38 mouse cellular contexts compared by ENCODE assay signal in genomic region chr16:87573409-87573808, GRCm38 (mm10). TPM values are rescaled to one million over a fixed set of nuclear protein-coding genes. Genes with fewer than 3 reads are reported as not detected.
"Had no signal": no experiment of that assay in that cellular context is flagged by ENCODE, and none has a peak within 500 bp of the region (broad histone marks: within the 10 kb centered on the region; RNA-seq: fewer than 3 reads in every experiment).

No protein-coding gene starts in this region.

- H3K4me2 ChIP-seq: limb, embryonic 12.5 days; limb, embryonic 13.5 days; limb, embryonic 15.5 days; liver, embryonic 11.5 days; liver, embryonic 12.5 days; liver, embryonic 13.5 days; liver, embryonic 15.5 days; lung, embryonic 14.5 days; lung, embryonic 15.5 days; midbrain, embryonic 11.5 days; midbrain, embryonic 12.5 days; midbrain, embryonic 13.5 days; midbrain, embryonic 15.5 days; neural tube, embryonic 12.5 days; neural tube, embryonic 13.5 days had no signal

- H3K27me3 ChIP-seq: limb, embryonic 12.5 days; limb, embryonic 13.5 days; limb, embryonic 15.5 days; liver, embryonic 12.5 days; liver, embryonic 13.5 days; liver, embryonic 15.5 days; lung, embryonic 15.5 days; megakaryocyte, embryonic 14.5 days; midbrain, embryonic 12.5 days; midbrain, embryonic 13.5 days; midbrain, embryonic 15.5 days; neural tube, embryonic 12.5 days; neural tube, embryonic 13.5 days had no signal

- H3K27ac ChIP-seq: limb, embryonic 10.5 days; limb, embryonic 12.5 days; limb, embryonic 13.5 days; limb, embryonic 15.5 days; liver, embryonic 12.5 days; liver, embryonic 13.5 days; liver, embryonic 14.5 days; liver, embryonic 15.5 days; lung, embryonic 15.5 days; macrophage; midbrain, embryonic 10.5 days; midbrain, embryonic 12.5 days; midbrain, embryonic 13.5 days; midbrain, embryonic 15.5 days; neural tube, embryonic 12.5 days; neural tube, embryonic 13.5 days had no signal

- H3K36me3 ChIP-seq: limb, embryonic 10.5 days; limb, embryonic 12.5 days; limb, embryonic 13.5 days; limb, embryonic 15.5 days; liver, embryonic 12.5 days; liver, embryonic 13.5 days; liver, embryonic 15.5 days; lung, embryonic 15.5 days; midbrain, embryonic 10.5 days; midbrain, embryonic 12.5 days; midbrain, embryonic 13.5 days; midbrain, embryonic 15.5 days; neural tube, embryonic 12.5 days; neural tube, embryonic 13.5 days had no signal

- DNase-seq: left cerebral cortex, postnatal 4 days; liver; liver, embryonic 13.5 days; liver, postnatal 0 days; lung, adult 18-20 months; lung, adult 2 months; lung, embryonic 14.5 days; lung, postnatal 10 days; lung, postnatal 14 days; lung, postnatal 36 days; midbrain, embryonic 14.5 days had no signal

- ATAC-seq: liver, embryonic 12.5 days; liver, postnatal 0 days; lung, postnatal 0 days; midbrain, embryonic 13.5 days; midbrain, embryonic 15.5 days had no signal

- H3K4me1 ChIP-seq: limb, embryonic 12.5 days; limb, embryonic 13.5 days; liver, embryonic 12.5 days; liver, embryonic 13.5 days; liver, embryonic 15.5 days; lung, embryonic 15.5 days; midbrain, embryonic 12.5 days; midbrain, embryonic 13.5 days; midbrain, embryonic 15.5 days; neural tube, embryonic 12.5 days; neural tube, embryonic 13.5 days had no signal

- H3K9me3 ChIP-seq: limb, embryonic 10.5 days; limb, embryonic 12.5 days; limb, embryonic 13.5 days; limb, embryonic 15.5 days; liver, embryonic 12.5 days; liver, embryonic 13.5 days; liver, embryonic 15.5 days; lung, embryonic 15.5 days; midbrain, embryonic 10.5 days; midbrain, embryonic 12.5 days; midbrain, embryonic 13.5 days; midbrain, embryonic 15.5 days; neural tube, embryonic 12.5 days; neural tube, embryonic 13.5 days had no signal

- H3K4me3 ChIP-seq: limb, embryonic 10.5 days; limb, embryonic 12.5 days; limb, embryonic 13.5 days; limb, embryonic 15.5 days; liver, embryonic 12.5 days; liver, embryonic 13.5 days; liver, embryonic 15.5 days; lung, embryonic 15.5 days; megakaryocyte, embryonic 14.5 days; midbrain, embryonic 10.5 days; midbrain, embryonic 12.5 days; midbrain, embryonic 13.5 days; midbrain, embryonic 15.5 days; neural tube, embryonic 12.5 days; neural tube, embryonic 13.5 days had no signal

- H3K9ac ChIP-seq: limb, embryonic 12.5 days; limb, embryonic 13.5 days; limb, embryonic 15.5 days; liver, embryonic 12.5 days; liver, embryonic 13.5 days; liver, embryonic 14.5 days; liver, embryonic 15.5 days; liver, postnatal 0 days; lung, embryonic 14.5 days; lung, embryonic 15.5 days; midbrain, embryonic 12.5 days; midbrain, embryonic 13.5 days; midbrain, embryonic 15.5 days; neural tube, embryonic 12.5 days; neural tube, embryonic 13.5 days had no signal

RNA-seq across cellular contexts. Expression of gene Map3k7cl, which starts 20.3 kb away (rescaled TPM):
- total RNA-seq: liver, adult 2 months; megakaryocyte progenitor cell, adult 5-6 weeks; megakaryocyte, adult 5-6 weeks; megakaryocyte-erythroid progenitor cell, adult 5-6 weeks; monocyte, adult 5-6 weeks had no signal
- polyA plus RNA-seq: limb, embryonic 10.5 days; limb, embryonic 11.5 days; limb, embryonic 12.5 days; liver, adult 2 months; liver, embryonic 11.5 days; liver, embryonic 12.5 days; liver, embryonic 13.5 days; liver, embryonic 15.5 days; liver, postnatal 0 days; macrophage; midbrain, embryonic 10.5 days; midbrain, embryonic 11.5 days; midbrain, embryonic 12.5 days; midbrain, embryonic 13.5 days; midbrain, embryonic 14.5 days; midbrain, postnatal 0 days; neural tube, embryonic 11.5 days; neural tube, embryonic 12.5 days; neural tube, embryonic 13.5 days had no signal
